Comparison of ENCODE assay signal across 30 mouse cellular contexts in the genomic region with DNA sequence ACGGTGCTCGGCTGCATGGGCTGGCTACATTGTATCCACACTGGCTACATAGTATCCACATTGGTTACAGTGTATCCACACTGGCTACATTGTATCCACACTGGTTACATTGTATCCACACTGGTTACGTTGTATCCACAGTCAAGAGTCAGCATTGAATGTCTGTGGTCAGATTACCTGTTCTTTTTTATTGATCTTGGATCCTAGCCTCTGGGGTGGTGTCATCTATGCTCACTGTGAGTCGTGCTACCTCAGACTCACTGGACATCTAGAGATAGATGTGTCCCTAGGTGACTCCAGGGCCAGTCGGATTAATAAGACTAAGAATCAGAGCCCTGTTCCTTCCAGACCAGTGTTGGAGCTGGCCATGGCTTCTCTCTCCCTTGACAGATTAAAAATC. TPM values are rescaled to one million over a fixed set of nuclear protein-coding genes. Genes with fewer than 3 reads are reported as not detected.
A peak's percentile ranks its signal among the peaks of the same experiment; 100 is the strongest.
DNase-seq lines count a peak whose midpoint lies in the region; ATAC-seq and TF ChIP-seq lines count a peak whose summit lies in the region.
"Had no signal": no experiment of that assay in that cellular context is flagged by ENCODE, and none has a peak within 500 bp of the region (broad histone marks: within the 10 kb centered on the region; RNA-seq: fewer than 3 reads in every experiment).

No protein-coding gene starts in this region.

- no peak overlapping the region for H3K27ac ChIP-seq in heart, embryonic 11.5 days (ENCODE audit: low read depth, low read length)
- peak overlapping the region; percentile 74; the same call in 1 of the 2 replicates for H3K27ac ChIP-seq in layer of hippocampus, adult 2 months
- H3K27ac ChIP-seq in liver, postnatal 0 days (ENCODE audit: low read depth) = no peak overlapping the region
- H3K27ac ChIP-seq: embryonic facial prominence, embryonic 13.5 days; embryonic facial prominence, embryonic 15.5 days; forebrain, embryonic 10.5 days; forebrain, embryonic 12.5 days had no signal

- 78% methylated on average over 5 of the region's 5 CpGs for WGBS in heart, embryonic 11.5 days (ENCODE audit: insufficient replicate concordance)
- WGBS in liver, postnatal 0 days (ENCODE audit: insufficient replicate concordance) = 72% methylated on average over 5 of the region's 5 CpGs

- no peaks in the 10 kb centered on the region for H3K27me3 ChIP-seq in heart, embryonic 11.5 days (ENCODE audit: control insufficient read depth, insufficient read depth, low read length)
- H3K27me3 ChIP-seq in liver, postnatal 0 days (ENCODE audit: insufficient read depth, low read length) = no peaks in the 10 kb centered on the region
- H3K27me3 ChIP-seq: embryonic facial prominence, embryonic 13.5 days; embryonic facial prominence, embryonic 15.5 days had no signal

- H3K4me1 ChIP-seq in heart, embryonic 11.5 days (ENCODE audit: control insufficient read depth, insufficient read depth, low read length) = peaks cover 31% of the 10 kb centered on the region
- peaks cover 21% of the 10 kb centered on the region for H3K4me1 ChIP-seq in liver, postnatal 0 days (ENCODE audit: insufficient read depth)

- DNase-seq in heart, adult 11 months = peak; percentile 44
- DNase-seq in layer of hippocampus, adult 2 months (ENCODE audit: low spot score in 2 of 2) = no peak
- no peak for DNase-seq in layer of hippocampus, adult 18-20 months (ENCODE audit: low spot score in 2 of 2)
- DNase-seq in liver, postnatal 0 days = no peak
- DNase-seq in liver = no peak
- peak; percentile 3 for DNase-seq in urinary bladder, adult 2 months (ENCODE audit: low spot score)
- no peak for DNase-seq in urinary bladder, postnatal 25 days (ENCODE audit: low spot score)
- DNase-seq: adrenal gland, adult 2 months; adrenal gland, postnatal 10 days; adrenal gland, postnatal 25 days; B cell, adult 2 months; cerebellum, adult 11 months; cerebellum, adult 18-20 months; cerebellum, adult 8-10 months; cerebellum, adult 9-11 months; cerebellum, postnatal 14 days; cerebellum, postnatal 36 days; embryo, embryonic 11 days had no signal

- no peak for ATAC-seq in heart, embryonic 11.5 days (replicated peaks; ENCODE audit: insufficient number of reproducible peaks, low FRiP score, low TSS enrichment)
- ATAC-seq in liver, postnatal 0 days = peak; percentile 73
- ATAC-seq: CD4-positive, CD25-positive, alpha-beta regulatory T cell, adult 4 months; forebrain, embryonic 14.5 days had no signal

- no peak overlapping the region for H3K9ac ChIP-seq in heart, embryonic 11.5 days (ENCODE audit: low read depth, low read length)
- no peak overlapping the region for H3K9ac ChIP-seq in liver, postnatal 0 days (replicated peaks)
- H3K9ac ChIP-seq: embryonic facial prominence, embryonic 13.5 days; embryonic facial prominence, embryonic 15.5 days; forebrain, embryonic 12.5 days had no signal

- no peak overlapping the region for H3K4me2 ChIP-seq in heart, embryonic 11.5 days
- H3K4me2 ChIP-seq in liver, postnatal 0 days (ENCODE audit: low read depth, low read length) = no peak overlapping the region
- H3K4me2 ChIP-seq: embryonic facial prominence, embryonic 13.5 days; embryonic facial prominence, embryonic 15.5 days; forebrain, embryonic 12.5 days had no signal

- TF ChIP-seq EP300 in liver, postnatal 0 days (IDR thresholded peaks at IDR 0.05; ENCODE audit: low read depth) = no peak

- no peak for TF ChIP-seq CTCF in layer of hippocampus, adult 2 months (conservative IDR thresholded peaks at IDR 0.05)
- no peak for TF ChIP-seq CTCF in liver, postnatal 0 days (IDR thresholded peaks at IDR 0.05; ENCODE audit: low read depth)

- no peaks in the 10 kb centered on the region for H3K36me3 ChIP-seq in heart, embryonic 11.5 days (ENCODE audit: control insufficient read depth, insufficient read depth, low read length)
- no peaks in the 10 kb centered on the region for H3K36me3 ChIP-seq in liver, postnatal 0 days (replicated peaks; ENCODE audit: insufficient read depth, low read length)
- H3K36me3 ChIP-seq: embryonic facial prominence, embryonic 13.5 days; embryonic facial prominence, embryonic 15.5 days; forebrain, embryonic 10.5 days; forebrain, embryonic 12.5 days had no signal

- H3K4me3 ChIP-seq in heart, embryonic 11.5 days (ENCODE audit: low read depth, low read length) = no peak overlapping the region
- H3K4me3 ChIP-seq in layer of hippocampus, adult 2 months = no peak overlapping the region
- no peak overlapping the region for H3K4me3 ChIP-seq in liver, postnatal 0 days (ENCODE audit: low read depth, low read length)
- H3K4me3 ChIP-seq: embryonic facial prominence, embryonic 13.5 days; embryonic facial prominence, embryonic 15.5 days; erythroblast, embryonic 14.5 days; forebrain, embryonic 10.5 days; forebrain, embryonic 12.5 days had no signal

- H3K9me3 ChIP-seq in heart, embryonic 11.5 days (replicated peaks; ENCODE audit: control insufficient read depth, low read length) = no peaks in the 10 kb centered on the region
- H3K9me3 ChIP-seq in liver, postnatal 0 days (ENCODE audit: low read length) = no peaks in the 10 kb centered on the region
- H3K9me3 ChIP-seq: embryonic facial prominence, embryonic 13.5 days; embryonic facial prominence, embryonic 15.5 days; forebrain, embryonic 10.5 days; forebrain, embryonic 12.5 days had no signal

RNA-seq across cellular contexts. Expression of a gene that starts 34.9 kb away (rescaled TPM):
- 0.24 TPM in 1 of 2 replicates, not detected in the other for polyA plus RNA-seq in heart, embryonic 11.5 days (2014; fragmentation: Nextera tagmentation; extraction: Ambion mirVana)
- not detected for total RNA-seq in layer of hippocampus, adult 2 months (2021)
- not detected for total RNA-seq in layer of hippocampus, adult 18-20 months (2021)
- 0.05 TPM in 1 of 2 replicates, not detected in the other for polyA plus RNA-seq in liver, postnatal 0 days (2015; fragmentation: Nextera tagmentation; extraction: Ambion mirVana)
- polyA plus RNA-seq in urinary bladder, adult 2 months (2012; rRNA removed) = 0.14 and 0.24 TPM in 2 replicates
- total RNA-seq: adrenal gland, adult 2 months; adrenal gland, postnatal 25 days; common myeloid progenitor, adult 5-6 weeks; ES-E14; MEL had no signal
- polyA plus RNA-seq: brain, embryonic 14.5 days; forebrain, embryonic 14.5 days had no signal

Comparison
In these comparisons a context has a peak if more than half of its experiments do, and no peak if none do; other contexts are left out.
1. DNase-seq: peak in heart, adult 11 months (single experiment) and urinary bladder, adult 2 months (single experiment); none in layer of hippocampus, adult 2 months (0 of 2), layer of hippocampus, adult 18-20 months (0 of 2), liver, postnatal 0 days (single experiment), liver (single experiment) and urinary bladder, postnatal 25 days (single experiment).